Mouse (Mus musculus) liver, adult 2 months (tissue): Measurements from ENCODE around the gene Adamts17. TPM values are rescaled to one million over a fixed set of nuclear protein-coding genes. Genes with fewer than 3 reads are reported as not detected.

Experiments used
- DNase-seq: peaks from one replicate; pipeline ENCODE4 v3.0.0-alpha.2; 2011; ENCODE audit warnings: low read depth, low spot score; ENCODE audit errors: extremely low read depth
- H3K27ac ChIP-seq: fragments of 200-500 bp; replicated peaks from 2 replicates; pipeline ENCODE4 v1.5.1; 2012; ENCODE audit warnings: low read depth, mild to moderate bottlenecking, control low read depth, inconsistent platforms, low read length; ENCODE audit not compliant: insufficient read depth
- H3K27me3 ChIP-seq: fragments of 200-500 bp; 2 replicates; pipeline ENCODE4 v1.6.1; 2012; ENCODE audit warnings: mild to moderate bottlenecking, moderate library complexity, low read length, inconsistent platforms; ENCODE audit not compliant: control insufficient read depth, insufficient read depth
- H3K36me3 ChIP-seq: fragments of 200-500 bp; 2 replicates; pipeline ENCODE4 v1.6.1; 2012; ENCODE audit warnings: low read length, inconsistent platforms; ENCODE audit not compliant: control insufficient read depth, insufficient read depth
- H3K4me1 ChIP-seq: fragments of 200-500 bp; 2 replicates; pipeline ENCODE4 v1.6.1; 2011; ENCODE audit warnings: low read length; ENCODE audit not compliant: control insufficient read depth, insufficient read depth
- H3K4me3 ChIP-seq: fragments of 200-500 bp; 2 replicates; pipeline ENCODE4 v1.5.1; 2011; ENCODE audit warnings: low read depth, mild to moderate bottlenecking, control low read depth, low read length, moderate library complexity; ENCODE audit not compliant: insufficient read depth
- H3K79me2 ChIP-seq: fragments of 200-500 bp; 2 replicates; pipeline ENCODE4 v1.6.1; 2012; ENCODE audit warnings: inconsistent platforms, mild to moderate bottlenecking, low read length, moderate library complexity; ENCODE audit not compliant: control insufficient read depth, insufficient read depth
- H3K9ac ChIP-seq: fragments of 200-500 bp; 2 replicates; pipeline ENCODE4 v1.6.1; 2012; ENCODE audit warnings: low read depth, mild to moderate bottlenecking, control low read depth, inconsistent platforms, low read length
- CTCF ChIP-seq: fragments of 200-500 bp; IDR thresholded peaks from 2 replicates; pipeline ENCODE4 v1.5.1; 2011; ENCODE audit warnings: low read depth, low read length, control low read depth
- POLR2A ChIP-seq: fragments of 200-500 bp; IDR thresholded peaks from 2 replicates; pipeline ENCODE4 v1.6.1; 2011; ENCODE audit warnings: low read length, control low read depth; ENCODE audit not compliant: insufficient read depth; ENCODE audit errors: extremely low read depth
- WGBS: fragments of 180-500 bp; shearing (Covaris S2); methylation state at CpG from one replicate; pipeline ENCODE4 v1.1.7; 2018; 5-methylcytosine and 5-hydroxymethylcytosine counted together
- polyA plus RNA-seq: library from polyadenylated mRNA; depleted of rRNA; stranded (reverse); fragments of >200 nt; gene quantifications from 2 replicates; pipeline ENCODE4 v1.2.3, GENCODE M21; 2012
- total RNA-seq: library from RNA; depleted of rRNA; stranded (reverse); fragments of >200 nt; gene quantifications from 2 replicates; pipeline ENCODE4 v1.2.3, GENCODE M21; 2014

Adamts17 gene
- total and polyA plus RNA-seq, 2 experiments = 0.09 to 0.17 TPM

DNA sequence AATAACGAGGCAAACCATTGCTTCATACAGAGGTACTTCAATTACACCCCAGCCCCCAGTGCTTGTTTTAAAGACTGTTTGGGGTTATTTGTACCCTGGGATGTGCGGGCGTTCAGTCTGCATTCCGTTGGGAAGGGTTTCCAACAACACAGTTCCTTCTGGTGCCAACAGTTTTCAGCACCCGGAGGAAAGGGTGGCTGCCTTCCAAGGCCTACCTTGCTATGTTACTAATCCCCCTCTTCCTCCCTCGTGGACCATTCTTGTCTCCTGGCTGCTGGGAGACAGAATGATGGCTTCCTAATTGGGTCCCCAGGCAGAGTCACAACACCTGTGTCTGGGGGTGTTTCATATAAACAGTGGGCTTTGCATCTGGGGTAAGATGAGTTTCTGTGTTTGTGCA is 94.5 kb downstream of the Adamts17 start:
- Histone ChIP-seq H3K4me3 (no peak overlapping the region), H3K36me3 (no peaks in the 10 kb centered on the region), H3K27me3 (no peaks in the 10 kb centered on the region), H3K27ac (no peak overlapping the region), H3K9ac (no peak overlapping the region), H3K4me1 (peaks cover 14% of the 10 kb centered on the region), H3K79me2 (no peaks in the 10 kb centered on the region)
- DNase-seq = no peak
- no peak for TF ChIP-seq CTCF
- TF ChIP-seq POLR2A = no peak
- 71% methylated on average over 6 of the region's 6 CpGs for WGBS

DNA sequence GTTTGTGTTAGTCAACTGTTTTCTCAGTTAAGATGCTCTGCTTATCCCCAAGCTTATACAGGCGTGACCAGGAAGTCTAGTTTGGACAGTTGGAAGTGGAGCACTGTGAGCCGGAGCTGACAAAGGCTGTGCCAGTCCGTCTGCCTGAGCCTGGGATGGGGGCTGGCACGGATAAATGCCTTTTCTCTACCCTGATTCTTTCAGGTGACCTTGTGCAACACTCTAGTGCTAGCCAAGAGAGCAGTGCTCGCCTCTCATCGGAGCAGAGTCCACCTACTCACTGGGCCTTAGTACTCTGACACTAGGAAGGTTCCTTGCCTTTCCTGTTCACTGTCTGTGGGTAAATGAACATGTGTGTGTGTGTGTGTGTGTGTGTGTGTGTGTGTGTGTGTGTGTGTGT is 95.5 kb downstream of the Adamts17 start:
- H3K4me1 ChIP-seq = peaks cover 11% of the 10 kb centered on the region
- no peak overlapping the region for H3K4me3 ChIP-seq
- TF ChIP-seq POLR2A (no peak), CTCF (no peak)
- H3K27ac ChIP-seq = peak overlapping the region; percentile 14; the same call in 1 of the 2 replicates
- no peaks in the 10 kb centered on the region for H3K36me3 ChIP-seq
- H3K79me2 ChIP-seq = no peaks in the 10 kb centered on the region
- H3K9ac ChIP-seq = no peak overlapping the region
- 32% methylated on average over 6 of the region's 6 CpGs for WGBS
- DNase-seq = peak; percentile 92
- no peaks in the 10 kb centered on the region for H3K27me3 ChIP-seq

DNA sequence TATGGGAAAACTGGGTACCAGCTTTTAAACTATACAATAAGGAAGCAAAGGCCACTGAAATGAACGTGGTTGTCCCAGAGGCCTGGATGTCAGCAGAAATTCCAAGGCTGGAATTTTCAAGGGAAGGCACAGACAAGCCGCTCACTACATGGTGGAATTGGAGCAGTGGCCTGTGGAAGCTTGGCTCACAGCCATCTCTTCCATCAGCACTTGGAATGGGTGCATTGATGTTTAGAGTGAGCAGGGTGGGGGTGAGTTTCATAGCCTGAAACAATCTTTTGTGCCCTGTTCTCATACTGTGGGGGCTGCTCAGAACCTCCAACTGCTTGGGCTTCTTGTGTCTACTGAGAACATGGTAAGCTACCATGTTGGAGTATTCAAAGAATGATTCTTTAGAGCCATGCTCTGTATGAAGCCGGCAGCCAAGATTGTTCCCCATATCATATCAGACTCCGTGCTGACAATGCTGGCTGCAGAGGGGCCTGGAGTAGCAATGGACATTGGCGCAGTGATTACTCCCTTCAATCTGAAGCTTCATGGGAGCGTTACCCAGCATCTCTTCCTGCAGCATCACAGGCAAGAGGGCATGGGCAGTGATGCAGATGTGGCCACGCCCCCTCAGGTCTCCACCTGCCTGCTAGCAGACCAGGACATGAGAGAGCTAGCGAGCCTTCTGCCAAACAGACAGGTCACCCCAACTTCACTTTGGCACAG is 96.7 kb downstream of the Adamts17 start:
- no peaks in the 10 kb centered on the region for H3K79me2 ChIP-seq
- TF ChIP-seq POLR2A = no peak
- no peak for TF ChIP-seq CTCF
- peak overlapping the region; percentile 43 for H3K27ac ChIP-seq
- no peaks in the 10 kb centered on the region for H3K27me3 ChIP-seq
- H3K4me1 ChIP-seq = peaks cover 14% of the 10 kb centered on the region
- 82% methylated on average over 8 of the region's 8 CpGs for WGBS
- H3K4me3 ChIP-seq = no peak overlapping the region
- H3K36me3 ChIP-seq = no peaks in the 10 kb centered on the region
- DNase-seq = peak; percentile 51
- H3K9ac ChIP-seq = no peak overlapping the region

DNA sequence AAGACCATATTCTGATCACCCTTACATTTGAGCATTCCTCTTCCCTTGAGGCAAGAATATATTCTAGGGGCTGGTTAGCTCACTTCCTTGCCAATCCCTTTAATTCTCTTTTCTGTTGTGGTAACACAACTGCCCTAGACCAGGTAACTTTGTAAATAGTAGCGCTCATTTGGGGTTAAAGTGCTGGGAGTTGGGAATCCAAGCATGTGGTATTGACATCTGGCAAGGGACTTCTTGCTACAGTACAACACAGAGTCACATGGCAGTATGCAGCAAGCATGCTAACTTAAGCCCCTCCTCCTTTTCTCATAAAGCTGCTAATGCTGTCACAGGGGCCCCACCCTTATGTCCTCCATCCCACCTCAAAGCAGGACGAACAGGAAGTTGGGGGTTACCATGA is 97.4 kb downstream of the Adamts17 start:
- peak; percentile 91 for DNase-seq
- Histone ChIP-seq H3K27me3 (no peaks in the 10 kb centered on the region), H3K79me2 (no peaks in the 10 kb centered on the region), H3K36me3 (no peaks in the 10 kb centered on the region), H3K4me1 (peaks cover 14% of the 10 kb centered on the region), H3K27ac (peak overlapping the region; percentile 43), H3K9ac (no peak overlapping the region), H3K4me3 (no peak overlapping the region)
- TF ChIP-seq POLR2A = no peak
- no peak for TF ChIP-seq CTCF
- WGBS = 45% methylated on average over 2 of the region's 2 CpGs

DNA sequence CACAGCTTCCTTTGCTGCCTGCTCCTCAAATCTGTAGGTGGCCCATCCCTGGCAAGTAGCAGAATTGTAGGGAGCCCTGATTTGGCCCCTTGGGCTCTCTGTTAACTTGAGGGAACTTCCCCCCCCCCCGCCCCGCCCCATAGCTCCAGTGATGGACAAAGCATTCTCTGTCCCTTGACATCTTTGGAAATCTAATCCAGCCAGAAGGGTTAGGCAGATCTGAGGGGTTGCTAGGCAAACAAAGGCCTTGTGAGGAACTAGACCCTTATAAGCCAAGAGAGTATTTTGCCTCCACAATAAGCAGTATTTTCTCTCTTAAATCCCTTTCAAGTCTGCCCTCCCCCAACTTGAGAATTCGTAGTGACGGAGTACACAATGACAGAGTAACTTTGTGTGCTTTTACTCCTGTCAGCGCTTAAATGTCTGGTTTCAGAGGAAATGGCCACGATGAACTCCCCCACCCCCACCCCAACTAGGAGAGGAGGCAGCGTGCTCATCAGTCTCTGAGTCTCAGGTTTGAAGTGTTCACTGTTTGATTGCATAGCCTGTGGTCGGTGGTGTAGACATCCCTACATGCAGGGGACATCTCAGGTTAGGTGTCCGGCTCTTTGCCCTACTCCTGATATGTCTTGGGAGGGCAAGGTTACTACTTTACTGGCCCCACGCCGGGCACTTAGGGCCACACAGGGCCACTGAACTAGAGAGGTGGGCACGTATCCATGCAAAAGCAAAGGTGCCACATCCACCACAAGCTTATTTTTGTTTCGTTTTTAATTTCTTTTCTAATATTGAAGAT is 99.7 kb downstream of the Adamts17 start:
- WGBS = 77% methylated on average over 13 of the region's 13 CpGs
- TF ChIP-seq POLR2A = no peak
- H3K4me3 ChIP-seq = no peak overlapping the region
- DNase-seq = no peak
- H3K79me2 ChIP-seq = no peaks in the 10 kb centered on the region
- peaks cover 14% of the 10 kb centered on the region for H3K4me1 ChIP-seq
- no peak overlapping the region for H3K9ac ChIP-seq
- no peaks in the 10 kb centered on the region for H3K27me3 ChIP-seq
- no peaks in the 10 kb centered on the region for H3K36me3 ChIP-seq
- no peak overlapping the region for H3K27ac ChIP-seq

DNA sequence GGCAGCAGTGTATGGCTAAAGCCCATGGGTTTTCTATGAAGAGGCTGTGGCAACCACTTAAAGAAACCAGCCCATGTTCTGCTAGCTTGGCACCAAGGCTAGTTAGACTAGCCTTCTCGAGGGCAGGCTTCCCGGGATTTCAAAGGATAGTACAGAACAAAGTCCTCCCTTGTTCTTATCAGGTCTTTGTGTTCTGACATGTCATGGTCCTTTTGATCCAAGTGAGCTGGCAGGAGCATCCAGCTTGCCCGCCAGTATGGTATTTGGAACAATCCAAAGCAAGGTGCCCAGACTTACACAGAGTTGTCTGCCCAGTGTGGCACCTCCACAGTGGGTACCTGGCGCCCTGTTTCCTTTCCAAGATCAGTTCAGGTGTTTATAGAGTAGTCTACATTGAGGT is 101.2 kb downstream of the Adamts17 start:
- TF ChIP-seq POLR2A (no peak), CTCF (no peak)
- Histone ChIP-seq H3K27ac (peak overlapping the region; percentile 24; the same call in 1 of the 2 replicates), H3K36me3 (no peaks in the 10 kb centered on the region), H3K9ac (no peak overlapping the region), H3K79me2 (no peaks in the 10 kb centered on the region), H3K27me3 (no peaks in the 10 kb centered on the region), H3K4me3 (no peak overlapping the region), H3K4me1 (peaks cover 8% of the 10 kb centered on the region)
- peak; percentile 94 for DNase-seq
- WGBS = 27% methylated on average over 4 of the region's 4 CpGs
